Mouse (Mus musculus): ENCODE results near the gene Gtf2h1.

- no peak for TF ChIP-seq CTCF (IDR thresholded peaks at IDR 0.05; ENCODE audit: borderline replicate concordance, insufficient read depth, low read depth, low read length)
- no peak for TF ChIP-seq POLR2A (IDR thresholded peaks at IDR 0.05; ENCODE audit: borderline replicate concordance, insufficient read depth, low read length)
Measured at GRCm38 (mm10) chr7:46845978-46846485, 50.1 kb downstream of the Gtf2h1 start.

Measured in cerebellum, adult 2 months (tissue).